Mouse (Mus musculus): Measurements from ENCODE around the gene Rln3. TPM values are rescaled to one million over a fixed set of nuclear protein-coding genes. Genes with fewer than 3 reads are reported as not detected.
"Not testable (repeated sequence)": the region's sequence is repeated elsewhere in the genome, so short reads cannot be mapped to it uniquely, and the experiment has no call there.

The Rln3 gene
- polyA plus RNA-seq, 1 experiment from 2014 or later: 5.3 TPM

- no peak for DNase-seq (ENCODE audit: low spot score)
These were observed 23.2 kb downstream of the Rln3 start for GRCm38 (mm10) chr8:84021569-84021968.

- DNase-seq (ENCODE audit: low spot score): no peak
These were observed 23.7 kb downstream of the Rln3 start, which contains the start of gene Palm3 for GRCm38 (mm10) chr8:84021096-84021495. TSS of gene Palm3 (plus strand) at chr8:84021471.

- DNase-seq (ENCODE audit: low spot score): no peak
These were observed 25.1 kb downstream of the Rln3 start for GRCm38 (mm10) chr8:84019738-84020137.

- no peak for DNase-seq (ENCODE audit: low spot score)
These were observed 29.0 kb downstream of the Rln3 start for GRCm38 (mm10) chr8:84015833-84016232.

GRCm38 (mm10) chr8:84012499-84013165 is 32.2 kb downstream of the Rln3 start:
- no peak for DNase-seq (ENCODE audit: low spot score)

- no peak for DNase-seq (ENCODE audit: low spot score)
These were observed 32.9 kb downstream of the Rln3 start, which contains the start of gene 2210011C24Rik for GRCm38 (mm10) chr8:84011705-84012498. TSS of gene 2210011C24Rik (minus strand) at chr8:84012171.

- DNase-seq (ENCODE audit: low spot score): peak; percentile 72
These were observed 33.9 kb downstream of the Rln3 start for GRCm38 (mm10) chr8:84010625-84011611.

- peak; percentile 77 for DNase-seq (ENCODE audit: low spot score)
These were observed 34.9 kb downstream of the Rln3 start for GRCm38 (mm10) chr8:84009876-84010275.

GRCm38 (mm10) chr8:84008362-84008761 is 36.4 kb downstream of the Rln3 start:
- DNase-seq (ENCODE audit: low spot score): no peak

- DNase-seq (ENCODE audit: low spot score): not testable (repeated sequence)
These were observed 39.3 kb downstream of the Rln3 start for GRCm38 (mm10) chr8:84005502-84005901.

- DNase-seq (ENCODE audit: low spot score): peak; percentile 96
These were observed 40.1 kb downstream of the Rln3 start for GRCm38 (mm10) chr8:84004533-84005201.

GRCm38 (mm10) chr8:84003612-84004246 is 41.1 kb downstream of the Rln3 start:
- no peak for DNase-seq (ENCODE audit: low spot score)

- DNase-seq (ENCODE audit: low spot score): no peak
These were observed 41.7 kb downstream of the Rln3 start for GRCm38 (mm10) chr8:84002957-84003611.

GRCm38 (mm10) chr8:84001281-84002000 is 43.4 kb downstream of the Rln3 start, which contains the start of gene 1700067K01Rik:
TSS of gene 1700067K01Rik (plus strand) at chr8:84001502.
- no peak for DNase-seq (ENCODE audit: low spot score)

- no peak for DNase-seq (ENCODE audit: low spot score)
These were observed 45.0 kb downstream of the Rln3 start for GRCm38 (mm10) chr8:83999825-84000224.

- DNase-seq (ENCODE audit: low spot score): no peak
These were observed 45.6 kb downstream of the Rln3 start for GRCm38 (mm10) chr8:83999057-83999705.

- peak; percentile 66 for DNase-seq (ENCODE audit: low spot score)
These were observed 46.4 kb downstream of the Rln3 start for GRCm38 (mm10) chr8:83998231-83999056.
